Mouse (Mus musculus): ENCODE measurements around the gene Gpatch2.

Gpatch2 gene

GRCm38 (mm10) chr1:187244734-187245133, 29.4 kb downstream of the Gpatch2 start:
- DNase-seq (ENCODE audit: low spot score in 2 of 2), result no peak

- DNase-seq (ENCODE audit: low spot score in 2 of 2), result no peak
Measured at GRCm38 (mm10) chr1:187250741-187251262, 35.5 kb downstream of the Gpatch2 start.

GRCm38 (mm10) chr1:187258756-187259155, 43.4 kb downstream of the Gpatch2 start:
- DNase-seq (ENCODE audit: low spot score in 2 of 2), result no peak

- DNase-seq (ENCODE audit: low spot score in 2 of 2), result no peak
Measured at GRCm38 (mm10) chr1:187267601-187268000, 52.3 kb downstream of the Gpatch2 start.

GRCm38 (mm10) chr1:187270318-187271247, 55.3 kb downstream of the Gpatch2 start:
- DNase-seq (ENCODE audit: low spot score in 2 of 2), result no peak

GRCm38 (mm10) chr1:187277324-187277723, 62.0 kb downstream of the Gpatch2 start:
- DNase-seq (ENCODE audit: low spot score in 2 of 2), result no peak

GRCm38 (mm10) chr1:187278472-187278871, 63.2 kb downstream of the Gpatch2 start:
- DNase-seq (ENCODE audit: low spot score in 2 of 2), result no peak

- DNase-seq (ENCODE audit: low spot score in 2 of 2), result no peak
Measured at GRCm38 (mm10) chr1:187279776-187280175, 64.5 kb downstream of the Gpatch2 start.

GRCm38 (mm10) chr1:187282321-187282720, 67.0 kb downstream of the Gpatch2 start:
- no peak for DNase-seq (ENCODE audit: low spot score in 2 of 2)

- no peak for DNase-seq (ENCODE audit: low spot score in 2 of 2)
Measured at GRCm38 (mm10) chr1:187282804-187283203, 67.5 kb downstream of the Gpatch2 start.

GRCm38 (mm10) chr1:187285735-187286134, 70.4 kb downstream of the Gpatch2 start:
- no peak for DNase-seq (ENCODE audit: low spot score in 2 of 2)

- no peak for DNase-seq (ENCODE audit: low spot score in 2 of 2)
Measured at GRCm38 (mm10) chr1:187286411-187286810, 71.1 kb downstream of the Gpatch2 start.

- no peak for DNase-seq (ENCODE audit: low spot score in 2 of 2)
Measured at GRCm38 (mm10) chr1:187286924-187287323, 71.6 kb downstream of the Gpatch2 start.

- no peak for DNase-seq (ENCODE audit: low spot score in 2 of 2)
Measured at GRCm38 (mm10) chr1:187290186-187290585, 74.9 kb downstream of the Gpatch2 start.

- no peak for DNase-seq (ENCODE audit: low spot score in 2 of 2)
Measured at GRCm38 (mm10) chr1:187291480-187292394, 76.4 kb downstream of the Gpatch2 start.

GRCm38 (mm10) chr1:187292395-187292749, 77.1 kb downstream of the Gpatch2 start:
- DNase-seq (ENCODE audit: low spot score in 2 of 2), result no peak

GRCm38 (mm10) chr1:187293233-187293632, 77.9 kb downstream of the Gpatch2 start:
- no peak for DNase-seq (ENCODE audit: low spot score in 2 of 2)

- DNase-seq (ENCODE audit: low spot score in 2 of 2), result no peak
Measured at GRCm38 (mm10) chr1:187294522-187294921, 79.2 kb downstream of the Gpatch2 start.

GRCm38 (mm10) chr1:187295038-187295559, 79.8 kb downstream of the Gpatch2 start:
- no peak for DNase-seq (ENCODE audit: low spot score in 2 of 2)

GRCm38 (mm10) chr1:187295711-187296110, 80.4 kb downstream of the Gpatch2 start:
- no peak for DNase-seq (ENCODE audit: low spot score in 2 of 2)

- DNase-seq (ENCODE audit: low spot score in 2 of 2), result no peak
Measured at GRCm38 (mm10) chr1:187299236-187299635, 83.9 kb downstream of the Gpatch2 start.

- no peak for DNase-seq (ENCODE audit: low spot score in 2 of 2)
Measured at GRCm38 (mm10) chr1:187300626-187301025, 85.3 kb downstream of the Gpatch2 start.

Measured in spleen, postnatal 36 days (tissue).